Mouse (Mus musculus) CD8-positive naive resting alpha-beta T cell, adult 57 days (primary cell): ENCODE measurements around the gene Ubtd2. TPM values are rescaled to one million over a fixed set of nuclear protein-coding genes. Genes with fewer than 3 reads are reported as not detected.

Experiments used
- total RNA-seq: library from RNA; stranded (reverse); gene quantifications from one replicate; pipeline ENCODE4 v1.2.4, GENCODE M21; 2023

The Ubtd2 gene
- 4.9 TPM for total RNA-seq

GRCm38 (mm10) chr11:32454800-32455506, at the start of gene Ubtd2:
Gene Ubtd2 (plus strand): TSS chr11:32455370.

GRCm38 (mm10) chr11:32531871-32532764, 76.9 kb downstream of the Ubtd2 start, which contains the start of gene Efcab9:
Gene Efcab9 (minus strand): TSS chr11:32532081.

GRCm38 (mm10) chr11:32532765-32533481, 77.8 kb downstream of the Ubtd2 start, which contains the start of gene Stk10:
Gene Stk10 (plus strand): TSS chr11:32533305.

Other genes starting within 250 kb of the Ubtd2 start
- 11.9 TPM for gene Snrnp25, start 250.0 kb upstream of the Ubtd2 start, total RNA-seq
- 1.6 TPM for gene Rhbdf1, start 233.1 kb upstream of the Ubtd2 start, total RNA-seq
- 26.3 TPM for gene Mpg, start 228.9 kb upstream of the Ubtd2 start, total RNA-seq
- 58.9 TPM for gene Nprl3, start 187.7 kb upstream of the Ubtd2 start, total RNA-seq
- not detected for gene Hba-x, start 179.0 kb upstream of the Ubtd2 start, total RNA-seq
- 2,526 TPM for gene Hba-a1, start 171.9 kb upstream of the Ubtd2 start, total RNA-seq
- gene Hbq1b, start 168.4 kb upstream of the Ubtd2 start, total RNA-seq: not detected
- 1,657 TPM for gene Hba-a2, start 158.9 kb upstream of the Ubtd2 start, total RNA-seq
- not detected for gene Hbq1a, start 155.3 kb upstream of the Ubtd2 start, total RNA-seq
- gene Sh3pxd2b, start 107.5 kb upstream of the Ubtd2 start, total RNA-seq: 0.12 TPM
- 3.2 TPM for gene Efcab9, start 76.7 kb downstream of the Ubtd2 start, total RNA-seq
- 273 TPM for gene Stk10, start 77.9 kb downstream of the Ubtd2 start, total RNA-seq
- gene Fbxw11, start 187.4 kb downstream of the Ubtd2 start, total RNA-seq: 43.8 TPM